Mouse (Mus musculus) ES-Bruce4 (cell line): ENCODE data around the gene Actr5. TPM values are rescaled to one million over a fixed set of nuclear protein-coding genes. Genes with fewer than 3 reads are reported as not detected.

Experiments
- H3K27ac ChIP-seq: 2 replicates; pipeline ENCODE4 v1.5.1; 2012; ENCODE audit warnings: low read length, inconsistent platforms; ENCODE audit not compliant: insufficient read depth
- H3K27me3 ChIP-seq: 2 replicates; pipeline ENCODE4 v1.6.1; 2012; ENCODE audit warnings: mild to moderate bottlenecking, low read length, inconsistent platforms; ENCODE audit not compliant: control insufficient read depth, poor library complexity, insufficient read depth, severe bottlenecking
- H3K36me3 ChIP-seq: 2 replicates; pipeline ENCODE4 v1.6.1; 2012; ENCODE audit warnings: inconsistent platforms, mild to moderate bottlenecking, low read length, moderate library complexity; ENCODE audit not compliant: control insufficient read depth, poor library complexity, insufficient read depth, severe bottlenecking
- H3K4me1 ChIP-seq: one replicate; pipeline ENCODE4 v1.8.1; 2011; ENCODE audit warnings: low read length; ENCODE audit not compliant: control insufficient read depth, insufficient read depth
- H3K4me3 ChIP-seq: 2 replicates; pipeline ENCODE4 v1.5.1; 2011; ENCODE audit warnings: low read depth, mild to moderate bottlenecking, low read length
- H3K9ac ChIP-seq: 2 replicates; pipeline ENCODE4 v1.6.1; 2012; ENCODE audit warnings: low read depth, mild to moderate bottlenecking, inconsistent platforms; ENCODE audit not compliant: poor library complexity, severe bottlenecking
- H3K9me3 ChIP-seq: replicated peaks from 2 replicates; pipeline ENCODE4 v1.6.1; 2012; ENCODE audit warnings: mild to moderate bottlenecking, low read length, inconsistent platforms; ENCODE audit not compliant: control insufficient read depth, poor library complexity, insufficient read depth, severe bottlenecking
- CTCF ChIP-seq: IDR thresholded peaks from one replicate; pipeline ENCODE4 v1.8.1; 2011; ENCODE audit warnings: low read depth, low read length
- EP300 ChIP-seq: IDR thresholded peaks from 2 replicates; pipeline ENCODE4 v1.6.1; 2011; ENCODE audit warnings: low read depth, low read length; ENCODE audit not compliant: insufficient read depth
- POLR2A ChIP-seq: IDR thresholded peaks from one replicate; pipeline ENCODE4 v1.8.1; 2011; ENCODE audit warnings: low read length; ENCODE audit not compliant: insufficient read depth
- polyA plus RNA-seq: library from polyadenylated mRNA; stranded (reverse); fragments of >200 nt; gene quantifications from 2 replicates; pipeline ENCODE4 v1.2.4, GENCODE M21; 2011; ENCODE audit warnings: low read depth; ENCODE audit not compliant: missing spikeins, insufficient read depth, insufficient read length

Gene Actr5
- polyA plus RNA-seq, 1 experiment = 12.8 TPM

DNA sequence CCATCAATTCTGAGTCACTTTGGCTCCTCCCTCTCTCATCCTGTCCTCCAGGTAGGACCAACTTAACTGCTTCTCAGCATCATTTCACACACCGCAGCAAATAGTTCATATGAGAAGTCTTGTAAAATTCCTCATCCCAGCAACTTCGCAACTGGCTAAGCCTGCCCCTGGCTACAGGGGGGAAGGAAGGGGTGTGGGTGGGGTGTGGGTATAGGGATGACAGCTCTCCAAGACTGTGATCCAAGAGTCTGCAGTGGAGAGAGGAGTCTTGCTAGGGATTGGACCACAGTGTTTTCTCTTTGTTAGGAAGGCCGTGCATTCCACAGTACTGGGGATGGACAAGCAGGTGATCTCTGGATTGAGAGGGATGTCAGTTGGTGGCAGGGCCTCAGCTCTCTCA, 60.2 kb downstream of the Actr5 start:
- H3K9ac ChIP-seq = no peak overlapping the region
- TF ChIP-seq CTCF = no peak
- H3K27me3 ChIP-seq = no peaks in the 10 kb centered on the region
- H3K9me3 ChIP-seq = no peaks in the 10 kb centered on the region
- no peaks in the 10 kb centered on the region for H3K4me1 ChIP-seq
- no peak overlapping the region for H3K27ac ChIP-seq
- H3K4me3 ChIP-seq = no peak overlapping the region
- no peaks in the 10 kb centered on the region for H3K36me3 ChIP-seq

DNA sequence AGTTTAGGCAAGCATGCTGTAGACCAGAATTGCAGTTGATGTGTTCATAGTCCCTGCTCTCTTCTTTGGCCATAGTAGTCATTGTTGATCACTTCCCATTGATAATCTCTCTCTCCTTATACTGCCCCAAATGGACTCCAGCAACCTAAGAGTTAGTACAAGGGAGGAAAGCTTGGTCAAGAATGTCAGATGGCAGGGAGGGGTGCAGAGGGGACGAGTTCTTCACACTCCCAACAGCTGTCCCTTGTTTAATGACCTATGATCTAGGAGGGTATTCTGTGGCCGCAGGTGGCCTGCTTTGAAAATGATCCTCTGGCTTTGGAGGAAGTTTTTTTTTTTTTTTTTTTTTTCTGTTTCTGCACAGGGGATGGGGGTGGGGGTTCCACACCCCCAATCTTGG, 61.7 kb downstream of the Actr5 start:
- Histone ChIP-seq H3K9ac (no peak overlapping the region), H3K4me1 (no peaks in the 10 kb centered on the region), H3K36me3 (no peaks in the 10 kb centered on the region), H3K4me3 (no peak overlapping the region), H3K9me3 (no peaks in the 10 kb centered on the region), H3K27ac (no peak overlapping the region), H3K27me3 (no peaks in the 10 kb centered on the region)
- no peak for TF ChIP-seq EP300
- no peak for TF ChIP-seq CTCF
- no peak for TF ChIP-seq POLR2A

DNA sequence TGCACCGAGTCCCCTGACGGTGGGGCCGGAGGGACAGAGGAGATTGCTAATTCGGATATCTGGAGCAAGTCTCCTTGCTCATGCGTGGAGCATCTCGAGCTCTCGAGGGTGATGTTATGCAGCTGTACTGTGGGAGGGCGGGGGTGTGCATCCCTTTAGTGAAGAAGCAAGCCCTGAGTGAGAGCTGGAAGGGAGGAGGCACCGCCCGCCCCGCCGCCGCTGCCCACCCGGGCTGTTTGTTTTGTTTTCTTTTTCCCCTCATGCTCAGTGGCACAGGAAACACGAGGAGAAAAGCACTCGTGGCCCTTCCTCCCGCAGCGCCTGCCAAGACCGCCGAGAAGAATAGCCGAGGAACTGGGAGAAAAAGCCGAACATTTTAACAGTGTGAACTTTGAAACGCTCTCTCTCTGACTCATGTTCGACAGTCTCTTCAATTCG, 63.1 kb downstream of the Actr5 start:
- Histone ChIP-seq H3K9ac (no peak overlapping the region), H3K4me3 (no peak overlapping the region), H3K4me1 (no peaks in the 10 kb centered on the region), H3K36me3 (no peaks in the 10 kb centered on the region), H3K9me3 (no peaks in the 10 kb centered on the region), H3K27me3 (no peaks in the 10 kb centered on the region), H3K27ac (no peak overlapping the region)
- TF ChIP-seq POLR2A (no peak), CTCF (no peak), EP300 (no peak)

Other genes starting within 250 kb of the Actr5 start
- gene Snhg11, start 249.2 kb upstream of the Actr5 start, polyA plus RNA-seq = 39.8 and 41.0 TPM in 2 replicates
- gene Ralgapb, start 215.0 kb upstream of the Actr5 start, polyA plus RNA-seq = 54.6 and 57.7 TPM in 2 replicates
- gene Adig, start 122.3 kb upstream of the Actr5 start, polyA plus RNA-seq = not detected in 2 replicates
- not detected in 2 replicates for gene Arhgap40, start 112.1 kb upstream of the Actr5 start, polyA plus RNA-seq
- gene Slc32a1, start 14.1 kb upstream of the Actr5 start, polyA plus RNA-seq = not detected in 2 replicates
- gene Ppp1r16b, start 40.5 kb downstream of the Actr5 start, polyA plus RNA-seq = 3.2 and 3.7 TPM in 2 replicates
- gene Fam83d, start 143.2 kb downstream of the Actr5 start, polyA plus RNA-seq = 22.4 and 24.7 TPM in 2 replicates
- 55.5 and 62.7 TPM in 2 replicates for gene Dhx35, start 169.9 kb downstream of the Actr5 start, polyA plus RNA-seq